Mouse (Mus musculus) colon, adult 2 months (tissue): ENCODE measurements around the gene Golga2. TPM values are rescaled to one million over a fixed set of nuclear protein-coding genes. Genes with fewer than 3 reads are reported as not detected.

Experiments used
- polyA plus RNA-seq: library from polyadenylated mRNA; depleted of rRNA; stranded (reverse); fragments of >200 nt; gene quantifications from 2 replicates; pipeline ENCODE4 v1.2.3, GENCODE M21; 2012; rRNA removed

Gene Golga2
- 39.0 and 39.4 TPM in 2 replicates for polyA plus RNA-seq

GRCm38 (mm10) chr2:32287334-32287840 lies at the start of gene Golga2:
TSS of gene Golga2 (plus strand) at chr2:32287384.

GRCm38 (mm10) chr2:32259657-32260417 lies 27.3 kb upstream of the Golga2 start, which contains the start of gene Uck1:
TSS of gene Uck1 (minus strand) at chr2:32260159.

GRCm38 (mm10) chr2:32287923-32288367 lies 761 bp downstream of the Golga2 start, which contains the start of gene Swi5:
TSS of gene Swi5 (minus strand) at chr2:32288075.

GRCm38 (mm10) chr2:32352151-32353006 lies 65.2 kb downstream of the Golga2 start, which contains the start of gene Ciz1:
TSS of gene Ciz1 (plus strand) at chr2:32352327.

GRCm38 (mm10) chr2:32353007-32353542 lies 65.9 kb downstream of the Golga2 start, which contains the start of gene Dnm1:
TSS of gene Dnm1 (minus strand) at chr2:32353338.

Other genes starting within 250 kb of the Golga2 start
- gene Fam78a, start 202.5 kb upstream of the Golga2 start, polyA plus RNA-seq, result 1.7 and 3.7 TPM in 2 replicates
- gene Plpp7, start 191.9 kb upstream of the Golga2 start, polyA plus RNA-seq, result 5.9 and 6.0 TPM in 2 replicates
- gene Prrc2b, start 136.3 kb upstream of the Golga2 start, polyA plus RNA-seq, result 30.0 and 32.7 TPM in 2 replicates
- 27.2 and 30.9 TPM in 2 replicates for gene Pomt1, start 50.8 kb upstream of the Golga2 start, polyA plus RNA-seq
- gene Uck1, start 27.2 kb upstream of the Golga2 start, polyA plus RNA-seq, result 70.3 and 85.2 TPM in 2 replicates
- 89.0 and 98.5 TPM in 2 replicates for gene Swi5, start 691 bp downstream of the Golga2 start, polyA plus RNA-seq
- 203 and 239 TPM in 2 replicates for gene Ciz1, start 64.9 kb downstream of the Golga2 start, polyA plus RNA-seq
- gene Dnm1, start 66.0 kb downstream of the Golga2 start, polyA plus RNA-seq, result 73.5 and 82.0 TPM in 2 replicates
- gene 1110008P14Rik, start 94.6 kb downstream of the Golga2 start, polyA plus RNA-seq, result 107 and 180 TPM in 2 replicates
- 6.3 and 6.5 TPM in 2 replicates for gene Lcn2, start 100.9 kb downstream of the Golga2 start, polyA plus RNA-seq
- gene Ptges2, start 108.5 kb downstream of the Golga2 start, polyA plus RNA-seq, result 32.1 and 36.7 TPM in 2 replicates
- gene Naif1, start 163.1 kb downstream of the Golga2 start, polyA plus RNA-seq, result 6.1 and 6.2 TPM in 2 replicates
- gene Slc25a25, start 164.1 kb downstream of the Golga2 start, polyA plus RNA-seq, result 22.3 and 23.9 TPM in 2 replicates
- gene Fam102a, start 247.9 kb downstream of the Golga2 start, polyA plus RNA-seq, result 87.0 and 91.8 TPM in 2 replicates